Mouse (Mus musculus) MEL (cell line): ENCODE measurements around the gene Slc16a8. TPM values are rescaled to one million over a fixed set of nuclear protein-coding genes. Genes with fewer than 3 reads are reported as not detected.

Source experiments
- DNase-seq: peaks from one replicate; pipeline ENCODE4 v3.0.0; 2011; ENCODE audit warnings: low read depth, low spot score
- H3K27ac ChIP-seq: 2 replicates; pipeline ENCODE4 v1.5.1; 2012; ENCODE audit warnings: low read depth, mild to moderate bottlenecking, control low read depth, low read length, moderate library complexity; ENCODE audit not compliant: control insufficient read depth
- H3K27me3 ChIP-seq, 2 experiments: fragments of 150-350 bp in 1 of 2; sonication (generic) in 1 of 2; 2 replicates each; pipeline ENCODE4 v1.6.1; 2012; ENCODE audit warnings: low read length in 2 of 2, mild to moderate bottlenecking in 2 of 2, improper control_type of control experiment in 1 of 2, moderate library complexity in 1 of 2; ENCODE audit not compliant: insufficient read depth in 2 of 2, control insufficient read depth in 1 of 2
- H3K36me3 ChIP-seq, 2 experiments: 2 replicates each; pipeline ENCODE4 v1.6.1; 2012 to 2014; ENCODE audit warnings: low read length in 2 of 2, improper control_type of control experiment in 1 of 2, inconsistent platforms in 1 of 2, mild to moderate bottlenecking in 1 of 2; ENCODE audit not compliant: insufficient read depth in 2 of 2, control insufficient read depth in 1 of 2
- H3K4me1 ChIP-seq, 2 experiments: fragments of 150-350 bp in 1 of 2; sonication (generic) in 1 of 2; 2 replicates each; pipeline ENCODE4 v1.6.1; 2012; ENCODE audit warnings: low read length in 2 of 2, improper control_type of control experiment in 1 of 2, mild to moderate bottlenecking in 1 of 2; ENCODE audit not compliant: insufficient read depth in 2 of 2, control insufficient read depth in 1 of 2
- H3K4me3 ChIP-seq, 2 experiments: fragments of 150-350 bp in 1 of 2; sonication (generic) in 1 of 2; 2 replicates each; pipeline ENCODE4 v1.5.1; 2012; ENCODE audit warnings: low read depth in 2 of 2, low read length in 2 of 2, mild to moderate bottlenecking in 2 of 2, moderate library complexity in 2 of 2, control low read depth in 1 of 2, improper control_type of control experiment in 1 of 2; ENCODE audit not compliant: control insufficient read depth in 1 of 2, insufficient read depth in 1 of 2
- H3K79me2 ChIP-seq: 2 replicates; pipeline ENCODE4 v1.6.1; 2012; ENCODE audit warnings: mild to moderate bottlenecking, low read length, moderate library complexity; ENCODE audit not compliant: control insufficient read depth, poor library complexity, insufficient read depth
- H3K9ac ChIP-seq: 2 replicates; pipeline ENCODE4 v1.6.1; 2012; ENCODE audit warnings: low read depth, mild to moderate bottlenecking, control low read depth, low read length, moderate library complexity; ENCODE audit not compliant: control insufficient read depth, poor library complexity, severe bottlenecking
- H3K9me3 ChIP-seq: fragments of 150-350 bp; sonication (generic); replicated peaks from 2 replicates; pipeline ENCODE4 v1.6.1; 2012; ENCODE audit warnings: mild to moderate bottlenecking, low read length, improper control_type of control experiment, moderate library complexity; ENCODE audit not compliant: insufficient read depth
- ELF1 ChIP-seq: IDR thresholded peaks from 2 replicates; pipeline ENCODE4 v1.6.1; 2014; ENCODE audit warnings: low read depth, mild to moderate bottlenecking, inconsistent platforms, low read length, improper control_type of control experiment, moderate library complexity
- EP300 ChIP-seq, 2 experiments: IDR thresholded peaks; 2 replicates each; pipeline ENCODE4 v1.6.1; 2011; ENCODE audit warnings: improper control_type of control experiment in 2 of 2, low read length in 2 of 2, low read depth in 1 of 2, mild to moderate bottlenecking in 1 of 2
- HCFC1 ChIP-seq: IDR thresholded peaks from 2 replicates; pipeline ENCODE4 v1.6.1; 2012; ENCODE audit warnings: low read depth, mild to moderate bottlenecking, inconsistent platforms, low read length, improper control_type of control experiment, moderate library complexity
- MAFK ChIP-seq: IDR thresholded peaks from 2 replicates; pipeline ENCODE4 v1.6.1; 2011; ENCODE audit warnings: low read depth, mild to moderate bottlenecking, low read length, improper control_type of control experiment, borderline replicate concordance
- MEF2A ChIP-seq: IDR thresholded peaks from 2 replicates; pipeline ENCODE4 v1.6.1; 2014; ENCODE audit warnings: low read depth, mild to moderate bottlenecking, inconsistent platforms, low read length, improper control_type of control experiment; ENCODE audit not compliant: poor library complexity, insufficient replicate concordance, severe bottlenecking; ENCODE audit errors: extremely low read depth
- POLR2AphosphoS2 ChIP-seq: IDR thresholded peaks from 2 replicates; pipeline ENCODE4 v1.6.1; 2011; ENCODE audit warnings: low read length, improper control_type of control experiment
- POLR2AphosphoS5 ChIP-seq: IDR thresholded peaks from 2 replicates; pipeline ENCODE4 v1.6.1; 2012; ENCODE audit warnings: low read depth, borderline replicate concordance, mild to moderate bottlenecking, inconsistent platforms, low read length, moderate library complexity, mixed read lengths
- RAD21 ChIP-seq: IDR thresholded peaks from 2 replicates; pipeline ENCODE4 v1.6.1; 2011; ENCODE audit warnings: mild to moderate bottlenecking, low read depth, low read length, improper control_type of control experiment
- SIN3A ChIP-seq: IDR thresholded peaks from 2 replicates; pipeline ENCODE4 v1.6.1; 2012; ENCODE audit warnings: low read length, improper control_type of control experiment, inconsistent platforms
- SMC3 ChIP-seq: IDR thresholded peaks from 2 replicates; pipeline ENCODE4 v1.6.1; 2011; ENCODE audit warnings: low read depth, low read length, improper control_type of control experiment
- TAL1 ChIP-seq: IDR thresholded peaks from 2 replicates; pipeline ENCODE4 v1.6.1; 2012; ENCODE audit warnings: mild to moderate bottlenecking, inconsistent platforms, low read length, moderate library complexity, mixed read lengths
- TCF12 ChIP-seq: IDR thresholded peaks from 2 replicates; pipeline ENCODE4 v1.6.1; 2014; ENCODE audit warnings: low read depth, mild to moderate bottlenecking, inconsistent platforms, low read length, improper control_type of control experiment, moderate library complexity
- UBTF ChIP-seq: IDR thresholded peaks from 2 replicates; pipeline ENCODE4 v1.6.1; 2012; ENCODE audit warnings: low read depth, mild to moderate bottlenecking, inconsistent platforms, low read length, improper control_type of control experiment, moderate library complexity, borderline replicate concordance; ENCODE audit not compliant: insufficient read depth
- USF2 ChIP-seq, 2 experiments: IDR thresholded peaks; 2 replicates each; pipeline ENCODE4 v1.6.1; 2011 to 2012; ENCODE audit warnings: improper control_type of control experiment in 2 of 2, low read length in 2 of 2, borderline replicate concordance in 1 of 2, inconsistent platforms in 1 of 2, low read depth in 1 of 2, mild to moderate bottlenecking in 1 of 2; ENCODE audit not compliant: insufficient read depth in 1 of 2
- ZKSCAN1 ChIP-seq: IDR thresholded peaks from 2 replicates; pipeline ENCODE4 v1.6.1; 2012; ENCODE audit warnings: low read depth, mild to moderate bottlenecking, inconsistent platforms, low read length, improper control_type of control experiment, moderate library complexity
- ZMIZ1 ChIP-seq: IDR thresholded peaks from 2 replicates; pipeline ENCODE4 v1.6.1; 2012; ENCODE audit warnings: low read depth, mild to moderate bottlenecking, inconsistent platforms, low read length, improper control_type of control experiment, moderate library complexity
- ZNF384 ChIP-seq: IDR thresholded peaks from 2 replicates; pipeline ENCODE4 v1.6.1; 2012; ENCODE audit warnings: low read depth, mild to moderate bottlenecking, inconsistent platforms, low read length, improper control_type of control experiment
- polyA plus RNA-seq, 2 experiments: library from polyadenylated mRNA; stranded (reverse) in 1 of 2; unstranded in 1 of 2; fragments of >175 nt in 1 of 2; fragments of >200 nt in 1 of 2; gene quantifications; 2 replicates each; pipeline versions ENCODE4 v1.2.1 to v1.2.4; 2012; ENCODE audit warnings: low replicate concordance in 2 of 2, low read depth in 1 of 2; ENCODE audit not compliant: insufficient read length in 2 of 2, insufficient read depth in 1 of 2, missing spikeins in 1 of 2
- total RNA-seq: library from RNA; depleted of rRNA; stranded (reverse); fragments of 300-350 nt; gene quantifications from 2 replicates; pipeline ENCODE4 v1.2.3, GENCODE M21; 2012

The Slc16a8 gene
- total and polyA plus RNA-seq, 3 experiments = 0.15 to 0.47 TPM; not detected in 1

GRCm38 (mm10) chr15:79258521-79258920 lies 4.0 kb upstream of the Slc16a8 start:
- no peaks in the 10 kb centered on the region for H3K27me3 ChIP-seq
- H3K9me3 ChIP-seq = no peaks in the 10 kb centered on the region
- H3K79me2 ChIP-seq = no peaks in the 10 kb centered on the region
- no peaks in the 10 kb centered on the region for H3K36me3 ChIP-seq
- TF ChIP-seq EP300 (IDR thresholded peaks at IDR 0.05; ENCODE audit: low read depth in 1 of 2, low read length in 2 of 2) (no peak), POLR2AphosphoS2 (no peak), ZNF384 (no peak), RAD21 (no peak), USF2 (IDR thresholded peaks at IDR 0.05; ENCODE audit: borderline replicate concordance in 1 of 2, insufficient read depth in 1 of 2, low read depth in 1 of 2, low read length in 2 of 2) (no peak), MEF2A (no peak)
- H3K4me1 ChIP-seq = no peaks in the 10 kb centered on the region
- H3K4me3 ChIP-seq = no peak overlapping the region
- no peak for DNase-seq
- no peak overlapping the region for H3K9ac ChIP-seq
- no peak overlapping the region for H3K27ac ChIP-seq

- Histone ChIP-seq H3K79me2 (no peaks in the 10 kb centered on the region), H3K9ac (no peak overlapping the region), H3K27me3 (no peaks in the 10 kb centered on the region), H3K36me3 (no peaks in the 10 kb centered on the region), H3K9me3 (no peaks in the 10 kb centered on the region), H3K4me3 (no peak overlapping the region), H3K4me1 (no peaks in the 10 kb centered on the region), H3K27ac (no peak overlapping the region)
- TF ChIP-seq ZKSCAN1 (no peak), SIN3A (no peak), TCF12 (no peak), HCFC1 (no peak)
- no peak for DNase-seq
These were observed 2.0 kb downstream of the Slc16a8 start for GRCm38 (mm10) chr15:79252580-79252979.

GRCm38 (mm10) chr15:79251781-79252491 lies 2.6 kb downstream of the Slc16a8 start:
- H3K9ac ChIP-seq = no peak overlapping the region
- H3K9me3 ChIP-seq = no peaks in the 10 kb centered on the region
- no peaks in the 10 kb centered on the region for H3K4me1 ChIP-seq
- TF ChIP-seq ELF1 (no peak), ZNF384 (no peak), POLR2AphosphoS5 (no peak), MAFK (no peak), ZMIZ1 (no peak), SIN3A (no peak), SMC3 (no peak), TAL1 (no peak), UBTF (no peak)
- no peak for DNase-seq
- no peak overlapping the region for H3K27ac ChIP-seq
- no peaks in the 10 kb centered on the region for H3K36me3 ChIP-seq
- no peak overlapping the region for H3K4me3 ChIP-seq
- no peaks in the 10 kb centered on the region for H3K79me2 ChIP-seq
- no peaks in the 10 kb centered on the region for H3K27me3 ChIP-seq
